Mouse (Mus musculus) testis, adult 2 months (tissue): ENCODE measurements around the gene Slc25a33.

Experiments used
- CTCF ChIP-seq: fragments of 200-500 bp; IDR thresholded peaks from 2 replicates; pipeline ENCODE4 v1.5.1; 2012; ENCODE audit warnings: low read depth, mild to moderate bottlenecking, inconsistent platforms, low read length, moderate library complexity; ENCODE audit not compliant: control insufficient read depth, insufficient read depth, insufficient replicate concordance
- POLR2A ChIP-seq: fragments of 200-500 bp; IDR thresholded peaks from 2 replicates; pipeline ENCODE4 v1.6.1; 2012; ENCODE audit warnings: low read depth, mild to moderate bottlenecking, inconsistent platforms, low read length, moderate library complexity; ENCODE audit not compliant: control insufficient read depth

- TF ChIP-seq POLR2A (no peak), CTCF (no peak)
Observed at GRCm38 (mm10) chr4:149752836-149753235, 21.2 kb downstream of the Slc25a33 start.
